Mouse (Mus musculus): Measurements from ENCODE around the gene Dnajc6. TPM values are rescaled to one million over a fixed set of nuclear protein-coding genes. Genes with fewer than 3 reads are reported as not detected.

The Dnajc6 gene
- polyA plus RNA-seq, 1 experiment = 31.9 TPM

GRCm38 (mm10) chr4:101635596-101635995 is 139.1 kb downstream of the Dnajc6 start:
- Histone ChIP-seq H3K4me1 (replicated peaks; ENCODE audit: control insufficient read depth, insufficient read depth, low read length) (no peaks in the 10 kb centered on the region), H3K4me3 (ENCODE audit: control insufficient read depth, insufficient read depth, low read length) (no peak overlapping the region), H3K27ac (ENCODE audit: control insufficient read depth, insufficient read depth, low read length) (no peak overlapping the region), H3K36me3 (ENCODE audit: control insufficient read depth, insufficient read depth, low read length) (peaks cover 59% of the 10 kb centered on the region), H3K27me3 (ENCODE audit: control insufficient read depth, insufficient read depth, low read length) (no peaks in the 10 kb centered on the region)
- TF ChIP-seq CTCF (IDR thresholded peaks at IDR 0.05; ENCODE audit: borderline replicate concordance, control insufficient read depth, extremely low read depth, insufficient read depth, low read length, poor library complexity) (no peak), POLR2A (IDR thresholded peaks at IDR 0.05; ENCODE audit: control insufficient read depth, extremely low read depth, insufficient read depth, low read length, poor library complexity) (no peak)
- no peak for DNase-seq
- WGBS = 91% methylated on average over 2 of the region's 2 CpGs

DNA sequence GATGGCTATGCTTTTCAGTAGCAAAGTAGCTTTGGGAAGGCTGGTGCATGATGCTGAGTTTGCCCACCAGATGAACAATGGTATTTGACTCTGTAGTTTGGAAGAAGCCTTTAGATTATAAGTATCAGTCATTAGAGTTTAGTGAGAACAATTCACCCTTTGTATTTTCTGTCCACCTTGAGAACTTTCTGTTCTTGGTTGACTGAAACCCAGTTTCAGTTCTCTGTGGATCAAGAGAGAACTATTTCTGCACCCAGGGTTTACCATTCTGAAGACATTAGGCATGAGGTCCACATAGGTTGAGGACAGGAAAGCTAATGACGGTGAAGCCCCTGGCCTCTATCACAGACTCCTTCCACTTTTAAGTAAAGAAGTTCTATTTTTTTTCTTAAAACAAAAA is 141.0 kb downstream of the Dnajc6 start:
- H3K27me3 ChIP-seq (ENCODE audit: control insufficient read depth, insufficient read depth, low read length) = no peaks in the 10 kb centered on the region
- no peak overlapping the region for H3K27ac ChIP-seq (ENCODE audit: control insufficient read depth, insufficient read depth, low read length)
- no peak for DNase-seq
- no peak overlapping the region for H3K4me3 ChIP-seq (ENCODE audit: control insufficient read depth, insufficient read depth, low read length)
- TF ChIP-seq POLR2A (IDR thresholded peaks at IDR 0.05; ENCODE audit: control insufficient read depth, extremely low read depth, insufficient read depth, low read length, poor library complexity) = no peak
- TF ChIP-seq CTCF (IDR thresholded peaks at IDR 0.05; ENCODE audit: borderline replicate concordance, control insufficient read depth, extremely low read depth, insufficient read depth, low read length, poor library complexity) = no peak
- H3K36me3 ChIP-seq (ENCODE audit: control insufficient read depth, insufficient read depth, low read length) = peaks cover 60% of the 10 kb centered on the region
- H3K4me1 ChIP-seq (replicated peaks; ENCODE audit: control insufficient read depth, insufficient read depth, low read length) = no peaks in the 10 kb centered on the region
- 96% methylated on average over 1 of the region's 1 CpGs for WGBS

GRCm38 (mm10) chr4:101640631-101641030 is 144.2 kb downstream of the Dnajc6 start:
- Histone ChIP-seq H3K27ac (ENCODE audit: control insufficient read depth, insufficient read depth, low read length) (no peak overlapping the region), H3K27me3 (ENCODE audit: control insufficient read depth, insufficient read depth, low read length) (no peaks in the 10 kb centered on the region), H3K36me3 (ENCODE audit: control insufficient read depth, insufficient read depth, low read length) (peaks cover 48% of the 10 kb centered on the region), H3K4me3 (ENCODE audit: control insufficient read depth, insufficient read depth, low read length) (no peak overlapping the region), H3K4me1 (replicated peaks; ENCODE audit: control insufficient read depth, insufficient read depth, low read length) (no peaks in the 10 kb centered on the region)
- DNase-seq = no peak
- WGBS = 94% methylated on average over 5 of the region's 5 CpGs
- TF ChIP-seq POLR2A (IDR thresholded peaks at IDR 0.05; ENCODE audit: control insufficient read depth, extremely low read depth, insufficient read depth, low read length, poor library complexity) (no peak), CTCF (IDR thresholded peaks at IDR 0.05; ENCODE audit: borderline replicate concordance, control insufficient read depth, extremely low read depth, insufficient read depth, low read length, poor library complexity) (no peak)

GRCm38 (mm10) chr4:101642708-101643107 is 146.3 kb downstream of the Dnajc6 start:
- TF ChIP-seq POLR2A (IDR thresholded peaks at IDR 0.05; ENCODE audit: control insufficient read depth, extremely low read depth, insufficient read depth, low read length, poor library complexity) (no peak), CTCF (IDR thresholded peaks at IDR 0.05; ENCODE audit: borderline replicate concordance, control insufficient read depth, extremely low read depth, insufficient read depth, low read length, poor library complexity) (no peak)
- Histone ChIP-seq H3K36me3 (ENCODE audit: control insufficient read depth, insufficient read depth, low read length) (peaks cover 29% of the 10 kb centered on the region), H3K4me3 (ENCODE audit: control insufficient read depth, insufficient read depth, low read length) (no peak overlapping the region), H3K27ac (ENCODE audit: control insufficient read depth, insufficient read depth, low read length) (no peak overlapping the region), H3K4me1 (replicated peaks; ENCODE audit: control insufficient read depth, insufficient read depth, low read length) (no peaks in the 10 kb centered on the region; the same call in 1 of the 2 replicates), H3K27me3 (ENCODE audit: control insufficient read depth, insufficient read depth, low read length) (no peaks in the 10 kb centered on the region)
- no peak for DNase-seq
- WGBS = 95% methylated on average over 6 of the region's 6 CpGs

- WGBS = 93% methylated on average over 4 of the region's 4 CpGs
Measured at GRCm38 (mm10) chr4:101643216-101643615, 146.8 kb downstream of the Dnajc6 start.

DNA sequence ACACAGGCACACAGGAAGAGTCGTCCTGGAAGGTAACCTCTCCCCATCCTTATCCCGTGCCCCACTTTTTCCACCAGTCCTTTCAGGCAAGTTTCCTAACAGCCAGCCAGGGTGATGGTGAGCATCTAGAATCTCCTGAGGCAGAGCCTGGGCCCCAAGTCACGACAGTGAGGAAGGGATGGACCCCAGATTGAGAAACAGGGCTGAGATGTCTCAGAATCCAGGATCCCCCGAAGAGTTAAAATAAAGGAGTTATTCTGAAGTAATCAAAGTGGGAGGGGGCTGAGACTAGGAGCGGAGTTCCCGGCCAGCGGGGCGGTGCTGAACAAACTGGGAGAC is 150.4 kb downstream of the Dnajc6 start:
- Histone ChIP-seq H3K27ac (ENCODE audit: control insufficient read depth, insufficient read depth, low read length) (peak overlapping the region; percentile 3; the same call in 1 of the 2 replicates), H3K27me3 (ENCODE audit: control insufficient read depth, insufficient read depth, low read length) (no peaks in the 10 kb centered on the region), H3K36me3 (ENCODE audit: control insufficient read depth, insufficient read depth, low read length) (no peaks in the 10 kb centered on the region; the same call in 1 of the 2 replicates), H3K4me3 (ENCODE audit: control insufficient read depth, insufficient read depth, low read length) (peak overlapping the region; percentile 93), H3K4me1 (replicated peaks; ENCODE audit: control insufficient read depth, insufficient read depth, low read length) (peaks cover 3% of the 10 kb centered on the region)
- no peak for TF ChIP-seq POLR2A (IDR thresholded peaks at IDR 0.05; ENCODE audit: control insufficient read depth, extremely low read depth, insufficient read depth, low read length, poor library complexity)
- TF ChIP-seq CTCF (IDR thresholded peaks at IDR 0.05; ENCODE audit: borderline replicate concordance, control insufficient read depth, extremely low read depth, insufficient read depth, low read length, poor library complexity) = no peak
- DNase-seq = no peak
- WGBS = 6% methylated on average over 8 of the region's 8 CpGs

More at GRCm38 (mm10) chr4:101643216-101643615, 146.8 kb downstream of the Dnajc6 start:
- Histone ChIP-seq H3K4me3 (ENCODE audit: control insufficient read depth, insufficient read depth, low read length) (no peak overlapping the region), H3K4me1 (replicated peaks; ENCODE audit: control insufficient read depth, insufficient read depth, low read length) (no peaks in the 10 kb centered on the region; the same call in 1 of the 2 replicates), H3K27me3 (ENCODE audit: control insufficient read depth, insufficient read depth, low read length) (no peaks in the 10 kb centered on the region), H3K36me3 (ENCODE audit: control insufficient read depth, insufficient read depth, low read length) (peaks cover 24% of the 10 kb centered on the region), H3K27ac (ENCODE audit: control insufficient read depth, insufficient read depth, low read length) (no peak overlapping the region)
- DNase-seq = no peak
- TF ChIP-seq CTCF (IDR thresholded peaks at IDR 0.05; ENCODE audit: borderline replicate concordance, control insufficient read depth, extremely low read depth, insufficient read depth, low read length, poor library complexity) (no peak), POLR2A (IDR thresholded peaks at IDR 0.05; ENCODE audit: control insufficient read depth, extremely low read depth, insufficient read depth, low read length, poor library complexity) (no peak)
